Mouse (Mus musculus) forebrain, embryonic 16.5 days (tissue): Measurements from ENCODE around the gene Ssna1. TPM values are rescaled to one million over a fixed set of nuclear protein-coding genes. Genes with fewer than 3 reads are reported as not detected.
A peak's percentile ranks its signal among the peaks of the same experiment; 100 is the strongest.

Experiments
- ATAC-seq: fragments of 200-750 bp; cut with Nextera tagmentation; 2 replicates; pipeline ENCODE4 v1.8.0; 2017; ENCODE audit warnings: mild to moderate bottlenecking, moderate library complexity
- H3K27ac ChIP-seq: fragments of 300-500 bp; sonication (generic); 2 replicates; pipeline ENCODE4 v1.5.1; 2014; ENCODE audit warnings: low read length, control low read depth
- H3K27me3 ChIP-seq: fragments of 300-500 bp; sonication (generic); replicated peaks from 2 replicates; pipeline ENCODE4 v1.6.1; 2014; ENCODE audit warnings: low read length; ENCODE audit not compliant: control insufficient read depth, insufficient read depth
- H3K36me3 ChIP-seq: fragments of 300-500 bp; sonication (generic); 2 replicates; pipeline ENCODE4 v1.6.1; 2014; ENCODE audit not compliant: control insufficient read depth, insufficient read depth
- H3K4me1 ChIP-seq: fragments of 300-500 bp; sonication (generic); replicated peaks from 2 replicates; pipeline ENCODE4 v1.6.1; 2014; ENCODE audit warnings: low read length; ENCODE audit not compliant: control insufficient read depth, insufficient read depth
- H3K4me2 ChIP-seq: fragments of 300-500 bp; sonication (generic); 2 replicates; pipeline ENCODE4 v1.6.1; 2014; ENCODE audit warnings: mild to moderate bottlenecking, low read length, control low read depth
- H3K4me3 ChIP-seq: fragments of 300-500 bp; sonication (generic); replicated peaks from 2 replicates; pipeline ENCODE4 v1.5.1; 2014; ENCODE audit warnings: mild to moderate bottlenecking, low read length, control low read depth
- H3K9ac ChIP-seq: fragments of 300-500 bp; sonication (generic); replicated peaks from 2 replicates; pipeline ENCODE4 v1.6.1; 2014; ENCODE audit warnings: low read depth, low read length, control low read depth
- H3K9me3 ChIP-seq: fragments of 300-500 bp; sonication (generic); 2 replicates; pipeline ENCODE4 v1.6.1; 2016; ENCODE audit warnings: low read length; ENCODE audit not compliant: control insufficient read depth
- WGBS: fragments of 180-500 bp; shearing (Covaris S2); extraction: QIAGEN DNeasy Blood & Tissue Kit; methylation state at CpG from one replicate; pipeline ENCODE4 v1.1.7; 2014; 5-methylcytosine and 5-hydroxymethylcytosine counted together
- polyA plus RNA-seq: library from polyadenylated mRNA; unstranded; fragments of >200 nt; fragmentation: Nextera tagmentation; extraction: Ambion mirVana; gene quantifications from 2 replicates; pipeline ENCODE4 v1.2.1, GENCODE M21; 2015

Gene Ssna1
- polyA plus RNA-seq = 199 and 204 TPM in 2 replicates

- peak within 1 kb of the TSS; percentile 97 for H3K4me2 ChIP-seq
- no peaks in the 10 kb centered on the region for H3K9me3 ChIP-seq
- H3K27me3 ChIP-seq = no peaks in the 10 kb centered on the region
- peaks cover 36% of the 10 kb centered on the region for H3K4me1 ChIP-seq
- WGBS = 3% methylated on average over 54 of the region's 55 CpGs
- H3K27ac ChIP-seq = peak within 1 kb of the TSS; percentile 43
- H3K9ac ChIP-seq = peak within 1 kb of the TSS; percentile 83
- H3K4me3 ChIP-seq = peak within 1 kb of the TSS; percentile 90
- peak; percentile 95 for ATAC-seq
- H3K36me3 ChIP-seq = peaks cover 17% of the 10 kb centered on the region
These were observed at the start of gene Ssna1, which contains the start of gene Anapc2 for GRCm38 (mm10) chr2:25271827-25272511. Ssna1 (minus strand) TSS chr2:25272438. Anapc2 (plus strand) TSS chr2:25272478.

- WGBS = 28% methylated on average over 2 of the region's 2 CpGs
These were observed 47.8 kb upstream of the Ssna1 start for GRCm38 (mm10) chr2:25320084-25320483.

GRCm38 (mm10) chr2:25318971-25319773 lies 46.9 kb upstream of the Ssna1 start, which contains the start of gene Grin1:
Grin1 (minus strand) TSS chr2:25319187.
- ATAC-seq = peak; percentile 85
- peaks cover 32% of the 10 kb centered on the region for H3K27me3 ChIP-seq
- H3K9ac ChIP-seq = peak within 1 kb of the TSS; percentile 75
- no peaks in the 10 kb centered on the region for H3K36me3 ChIP-seq
- H3K4me3 ChIP-seq = peak within 1 kb of the TSS; percentile 69
- peak within 1 kb of the TSS; percentile 84 for H3K27ac ChIP-seq
- no peaks in the 10 kb centered on the region for H3K9me3 ChIP-seq
- 10% methylated on average over 58 of the region's 58 CpGs for WGBS
- H3K4me2 ChIP-seq = peak within 1 kb of the TSS; percentile 64
- peaks cover 10% of the 10 kb centered on the region for H3K4me1 ChIP-seq

More at GRCm38 (mm10) chr2:25320084-25320483, 47.8 kb upstream of the Ssna1 start:
- no peak overlapping the region for H3K4me2 ChIP-seq
- no peak overlapping the region for H3K27ac ChIP-seq
- H3K36me3 ChIP-seq = no peaks in the 10 kb centered on the region
- no peak overlapping the region for H3K4me3 ChIP-seq
- H3K9me3 ChIP-seq = no peaks in the 10 kb centered on the region
- H3K9ac ChIP-seq = no peak overlapping the region
- peaks cover 30% of the 10 kb centered on the region for H3K27me3 ChIP-seq
- H3K4me1 ChIP-seq = peaks cover 10% of the 10 kb centered on the region
- ATAC-seq = no peak

GRCm38 (mm10) chr2:25318119-25318966 lies 46.1 kb upstream of the Ssna1 start:
- H3K4me1 ChIP-seq = peaks cover 10% of the 10 kb centered on the region
- H3K9me3 ChIP-seq = no peaks in the 10 kb centered on the region
- H3K36me3 ChIP-seq = no peaks in the 10 kb centered on the region
- WGBS = 5% methylated on average over 31 of the region's 31 CpGs
- peak overlapping the region; percentile 64 for H3K4me2 ChIP-seq
- peak overlapping the region; percentile 84 for H3K27ac ChIP-seq
- H3K27me3 ChIP-seq = peaks cover 39% of the 10 kb centered on the region
- H3K4me3 ChIP-seq = peak overlapping the region; percentile 69
- peak; percentile 57 for ATAC-seq
- H3K9ac ChIP-seq = peak overlapping the region; percentile 75

GRCm38 (mm10) chr2:25311491-25311891 lies 39.3 kb upstream of the Ssna1 start:
- H3K9ac ChIP-seq = no peak overlapping the region
- H3K36me3 ChIP-seq = no peaks in the 10 kb centered on the region
- no peak for ATAC-seq
- no peak overlapping the region for H3K4me2 ChIP-seq
- H3K27me3 ChIP-seq = peaks cover 77% of the 10 kb centered on the region
- WGBS = 11% methylated on average over 11 of the region's 11 CpGs
- H3K4me3 ChIP-seq = no peak overlapping the region
- H3K9me3 ChIP-seq = no peaks in the 10 kb centered on the region
- H3K4me1 ChIP-seq = no peaks in the 10 kb centered on the region
- H3K27ac ChIP-seq = no peak overlapping the region

GRCm38 (mm10) chr2:25310969-25311368 lies 38.7 kb upstream of the Ssna1 start:
- Histone ChIP-seq H3K27ac (no peak overlapping the region), H3K27me3 (peaks cover 74% of the 10 kb centered on the region), H3K9me3 (no peaks in the 10 kb centered on the region), H3K36me3 (no peaks in the 10 kb centered on the region), H3K4me2 (no peak overlapping the region), H3K9ac (no peak overlapping the region), H3K4me1 (no peaks in the 10 kb centered on the region), H3K4me3 (no peak overlapping the region)
- 1% methylated on average over 22 of the region's 22 CpGs for WGBS
- ATAC-seq = no peak

GRCm38 (mm10) chr2:25310180-25310579 lies 37.9 kb upstream of the Ssna1 start:
- Histone ChIP-seq H3K4me1 (peaks cover 5% of the 10 kb centered on the region), H3K9me3 (no peaks in the 10 kb centered on the region), H3K36me3 (no peaks in the 10 kb centered on the region), H3K27me3 (peaks cover 73% of the 10 kb centered on the region), H3K4me3 (no peak overlapping the region), H3K4me2 (no peak overlapping the region), H3K27ac (no peak overlapping the region), H3K9ac (no peak overlapping the region)
- WGBS = 58% methylated on average over 10 of the region's 10 CpGs
- no peak for ATAC-seq

- H3K4me1 ChIP-seq = peaks cover 13% of the 10 kb centered on the region
- H3K9me3 ChIP-seq = no peaks in the 10 kb centered on the region
- peak; percentile 7; the same call in 1 of the 2 replicates for ATAC-seq
- H3K4me3 ChIP-seq = peak overlapping the region; percentile 61
- H3K9ac ChIP-seq = peak overlapping the region; percentile 67
- H3K27ac ChIP-seq = no peak overlapping the region
- H3K36me3 ChIP-seq = no peaks in the 10 kb centered on the region
- H3K4me2 ChIP-seq = peak overlapping the region; percentile 91
- H3K27me3 ChIP-seq = peaks cover 43% of the 10 kb centered on the region
- 50% methylated on average over 14 of the region's 14 CpGs for WGBS
These were observed 33.5 kb upstream of the Ssna1 start for GRCm38 (mm10) chr2:25305587-25306359.
